Mouse (Mus musculus) heart, embryonic 16.5 days (tissue): Measurements from ENCODE around the gene Olfr553. TPM values are rescaled to one million over a fixed set of nuclear protein-coding genes. Genes with fewer than 3 reads are reported as not detected.

ENCODE experiments used
- ATAC-seq: fragments of 200-750 bp; cut with Nextera tagmentation; replicated peaks from 2 replicates; pipeline ENCODE4 v1.8.0; 2017; ENCODE audit warnings: moderate number of reproducible peaks; ENCODE audit not compliant: insufficient read depth, low FRiP score; ENCODE audit errors: extremely low read depth
- H3K27ac ChIP-seq: fragments of 300-500 bp; sonication (generic); 2 replicates; pipeline ENCODE4 v1.5.1; 2014; ENCODE audit warnings: mild to moderate bottlenecking, low read length, control low read depth, moderate library complexity
- H3K27me3 ChIP-seq: fragments of 300-500 bp; sonication (generic); 2 replicates; pipeline ENCODE4 v1.6.1; 2014; ENCODE audit warnings: low read length, mixed read lengths; ENCODE audit not compliant: control insufficient read depth, insufficient read depth
- H3K36me3 ChIP-seq: fragments of 300-500 bp; sonication (generic); 2 replicates; pipeline ENCODE4 v1.6.1; 2014; ENCODE audit not compliant: control insufficient read depth, insufficient read depth
- H3K4me1 ChIP-seq: fragments of 300-500 bp; sonication (generic); 2 replicates; pipeline ENCODE4 v1.6.1; 2014; ENCODE audit warnings: low read length, mixed read lengths; ENCODE audit not compliant: control insufficient read depth, insufficient read depth
- H3K4me2 ChIP-seq: fragments of 300-500 bp; sonication (generic); 2 replicates; pipeline ENCODE4 v1.6.1; 2014; ENCODE audit warnings: low read depth, mild to moderate bottlenecking, control low read depth, low read length
- H3K4me3 ChIP-seq: fragments of 300-500 bp; sonication (generic); 2 replicates; pipeline ENCODE4 v1.5.1; 2014; ENCODE audit warnings: mild to moderate bottlenecking, control low read depth, low read length
- H3K9ac ChIP-seq: fragments of 300-500 bp; sonication (generic); 2 replicates; pipeline ENCODE4 v1.6.1; 2014; ENCODE audit warnings: low read length, control low read depth
- H3K9me3 ChIP-seq: fragments of 300-500 bp; sonication (generic); replicated peaks from 2 replicates; pipeline ENCODE4 v1.6.1; 2016; ENCODE audit warnings: low read length; ENCODE audit not compliant: control insufficient read depth
- WGBS: fragments of 180-500 bp; shearing (Covaris S2); extraction: QIAGEN DNeasy Blood & Tissue Kit; methylation state at CpG from one replicate; pipeline ENCODE4 v1.1.7; 2014; 5-methylcytosine and 5-hydroxymethylcytosine counted together
- polyA plus RNA-seq: library from polyadenylated mRNA; unstranded; fragments of >200 nt; fragmentation: Nextera tagmentation; extraction: Ambion mirVana; gene quantifications from 2 replicates; pipeline ENCODE4 v1.2.1, GENCODE M21; 2015

Gene Olfr553
- polyA plus RNA-seq, 1 experiment from 2014 or later: not detected

- no peaks in the 10 kb centered on the region for H3K27me3 ChIP-seq
- H3K4me2 ChIP-seq: no peak within 1 kb of the TSS
- H3K27ac ChIP-seq: no peak within 1 kb of the TSS
- H3K9ac ChIP-seq: no peak within 1 kb of the TSS
- no peaks in the 10 kb centered on the region for H3K36me3 ChIP-seq
- 40% methylated on average over 1 of the region's 1 CpGs for WGBS
- H3K4me3 ChIP-seq: no peak within 1 kb of the TSS
- no peak for ATAC-seq
- H3K9me3 ChIP-seq: no peaks in the 10 kb centered on the region
- no peaks in the 10 kb centered on the region for H3K4me1 ChIP-seq
These were observed 20.5 kb downstream of the Olfr553 start, which contains the start of gene Olfr552 for GRCm38 (mm10) chr7:102597378-102598031. Olfr552 (plus strand) TSS chr7:102597770.

DNA sequence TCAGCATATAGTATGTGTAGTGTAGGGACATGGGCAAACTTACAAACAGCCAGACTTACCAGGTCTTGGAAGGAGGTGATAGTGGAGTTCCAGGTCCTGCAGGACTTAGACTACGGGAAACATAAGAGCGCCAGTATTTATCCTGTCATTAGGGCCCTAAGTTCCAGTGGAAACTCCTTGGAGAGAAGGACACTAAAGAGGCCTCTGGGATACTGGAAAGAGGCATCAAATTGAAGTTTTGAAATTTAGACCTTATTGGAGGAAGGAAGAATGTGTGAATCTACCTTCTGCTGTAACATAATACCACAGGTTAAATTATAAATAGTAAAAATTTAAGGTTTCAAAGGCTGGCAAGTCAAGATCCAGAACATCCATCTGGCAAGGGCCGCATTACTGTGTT is 26.2 kb downstream of the Olfr553 start, which contains the start of gene Olfr551:
TSS of gene Olfr551 (minus strand) at position 101 of the 400 bp plus-strand sequence.
- Histone ChIP-seq H3K9ac (no peak within 1 kb of the TSS), H3K4me2 (no peak within 1 kb of the TSS), H3K27me3 (no peaks in the 10 kb centered on the region), H3K4me3 (no peak within 1 kb of the TSS), H3K4me1 (no peaks in the 10 kb centered on the region), H3K27ac (no peak within 1 kb of the TSS), H3K36me3 (no peaks in the 10 kb centered on the region), H3K9me3 (no peaks in the 10 kb centered on the region)
- WGBS: 82% methylated on average over 3 of the region's 3 CpGs
- no peak for ATAC-seq

DNA sequence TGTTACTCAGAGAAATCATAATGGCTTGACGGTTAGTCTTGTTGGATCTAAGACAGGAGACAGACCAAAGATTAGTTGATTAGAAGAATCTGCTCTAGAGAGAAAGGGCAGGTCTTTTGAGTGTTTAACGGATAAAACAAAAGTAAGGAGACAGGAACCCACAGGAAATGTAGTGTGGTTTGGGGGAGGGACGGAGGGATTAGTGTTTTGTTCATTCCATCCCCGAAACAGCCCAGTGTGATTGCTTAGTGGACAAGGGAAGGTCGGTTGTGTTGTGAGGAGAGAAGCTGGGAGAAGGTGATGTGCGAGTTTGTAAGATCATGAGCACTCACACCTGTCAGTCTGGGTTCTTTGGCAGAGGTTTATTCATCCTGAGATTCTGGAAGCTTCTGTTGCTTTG is 42.0 kb downstream of the Olfr553 start:
- no peak overlapping the region for H3K9ac ChIP-seq
- H3K4me2 ChIP-seq: no peak overlapping the region
- 63% methylated on average over 6 of the region's 6 CpGs for WGBS
- no peaks in the 10 kb centered on the region for H3K4me1 ChIP-seq
- no peaks in the 10 kb centered on the region for H3K9me3 ChIP-seq
- no peaks in the 10 kb centered on the region for H3K36me3 ChIP-seq
- no peak for ATAC-seq
- H3K4me3 ChIP-seq: no peak overlapping the region
- no peaks in the 10 kb centered on the region for H3K27me3 ChIP-seq
- H3K27ac ChIP-seq: no peak overlapping the region

DNA sequence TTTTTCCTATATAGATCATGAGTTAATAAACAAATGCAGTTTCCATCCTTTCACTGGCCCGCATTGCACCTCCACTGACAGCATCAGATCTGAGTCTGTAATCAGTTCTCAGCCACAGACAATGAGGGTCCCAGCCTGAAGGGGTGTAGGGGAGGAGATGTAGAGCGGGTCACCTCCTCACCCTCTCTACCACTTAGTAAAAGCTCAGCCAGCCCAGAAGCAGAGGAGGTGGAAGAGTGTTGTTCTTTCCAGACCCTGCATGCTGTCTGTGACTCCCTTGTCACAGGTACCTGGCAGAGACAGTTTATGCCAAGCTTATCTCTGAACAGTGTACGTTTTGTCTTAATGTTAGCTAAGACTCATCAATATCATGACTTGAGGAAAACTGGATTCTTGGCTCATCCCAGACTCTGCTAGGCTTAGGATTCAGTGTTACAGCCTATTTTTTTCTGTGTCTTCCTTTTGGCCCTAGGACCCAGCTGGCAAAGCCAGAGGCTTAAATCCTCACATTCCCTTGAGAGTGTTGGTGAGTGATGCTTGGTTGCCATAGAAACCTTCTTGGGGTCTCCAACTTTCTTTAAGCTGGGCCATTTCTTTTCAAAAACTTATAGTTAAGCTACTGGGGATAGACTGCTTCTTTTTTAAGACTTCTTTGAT is 44.7 kb downstream of the Olfr553 start:
- no peaks in the 10 kb centered on the region for H3K4me1 ChIP-seq
- no peak overlapping the region for H3K27ac ChIP-seq
- H3K9me3 ChIP-seq: no peaks in the 10 kb centered on the region
- no peaks in the 10 kb centered on the region for H3K36me3 ChIP-seq
- H3K9ac ChIP-seq: no peak overlapping the region
- no peak for ATAC-seq
- no peaks in the 10 kb centered on the region for H3K27me3 ChIP-seq
- 70% methylated on average over 3 of the region's 3 CpGs for WGBS
- no peak overlapping the region for H3K4me3 ChIP-seq
- no peak overlapping the region for H3K4me2 ChIP-seq

- Histone ChIP-seq H3K9ac (no peak within 1 kb of the TSS), H3K27ac (no peak within 1 kb of the TSS), H3K4me1 (no peaks in the 10 kb centered on the region), H3K36me3 (no peaks in the 10 kb centered on the region), H3K9me3 (no peaks in the 10 kb centered on the region), H3K27me3 (no peaks in the 10 kb centered on the region), H3K4me2 (no peak within 1 kb of the TSS), H3K4me3 (no peak within 1 kb of the TSS)
- ATAC-seq: no peak
- WGBS: 79% methylated on average over 8 of the region's 8 CpGs
These were observed 46.9 kb downstream of the Olfr553 start, which contains the start of gene Olfr550 for GRCm38 (mm10) chr7:102571142-102571541. Olfr550 (plus strand) TSS chr7:102571442.

DNA sequence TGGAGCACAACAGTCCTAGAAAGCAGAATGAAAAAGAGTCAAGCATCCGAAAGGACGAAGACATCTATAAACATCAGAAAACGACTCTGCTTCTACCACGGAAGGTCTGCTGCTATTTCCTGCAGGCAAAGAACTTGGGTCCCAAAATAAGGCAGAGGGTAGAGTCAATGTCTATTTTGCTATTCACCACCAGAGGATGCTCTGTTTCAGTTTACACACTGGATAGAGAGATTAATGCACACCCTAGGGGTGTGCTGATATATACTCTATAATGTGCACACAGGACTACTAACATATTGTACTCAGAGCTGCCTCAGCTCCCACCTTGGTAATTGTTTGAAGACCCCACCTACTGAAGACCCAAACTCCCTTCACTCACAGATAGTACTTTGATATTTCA is 51.8 kb downstream of the Olfr553 start:
- WGBS: 85% methylated on average over 4 of the region's 4 CpGs
- no peaks in the 10 kb centered on the region for H3K9me3 ChIP-seq
- no peak overlapping the region for H3K27ac ChIP-seq
- H3K4me3 ChIP-seq: no peak overlapping the region
- no peak overlapping the region for H3K9ac ChIP-seq
- ATAC-seq: no peak
- H3K36me3 ChIP-seq: peaks cover 5% of the 10 kb centered on the region; the same call in 1 of the 2 replicates
- no peaks in the 10 kb centered on the region for H3K27me3 ChIP-seq
- no peak overlapping the region for H3K4me2 ChIP-seq
- 0 out of 2 replicates have a peak, but pooled peaks cover 2% of the 10 kb centered on the region for H3K4me1 ChIP-seq

DNA sequence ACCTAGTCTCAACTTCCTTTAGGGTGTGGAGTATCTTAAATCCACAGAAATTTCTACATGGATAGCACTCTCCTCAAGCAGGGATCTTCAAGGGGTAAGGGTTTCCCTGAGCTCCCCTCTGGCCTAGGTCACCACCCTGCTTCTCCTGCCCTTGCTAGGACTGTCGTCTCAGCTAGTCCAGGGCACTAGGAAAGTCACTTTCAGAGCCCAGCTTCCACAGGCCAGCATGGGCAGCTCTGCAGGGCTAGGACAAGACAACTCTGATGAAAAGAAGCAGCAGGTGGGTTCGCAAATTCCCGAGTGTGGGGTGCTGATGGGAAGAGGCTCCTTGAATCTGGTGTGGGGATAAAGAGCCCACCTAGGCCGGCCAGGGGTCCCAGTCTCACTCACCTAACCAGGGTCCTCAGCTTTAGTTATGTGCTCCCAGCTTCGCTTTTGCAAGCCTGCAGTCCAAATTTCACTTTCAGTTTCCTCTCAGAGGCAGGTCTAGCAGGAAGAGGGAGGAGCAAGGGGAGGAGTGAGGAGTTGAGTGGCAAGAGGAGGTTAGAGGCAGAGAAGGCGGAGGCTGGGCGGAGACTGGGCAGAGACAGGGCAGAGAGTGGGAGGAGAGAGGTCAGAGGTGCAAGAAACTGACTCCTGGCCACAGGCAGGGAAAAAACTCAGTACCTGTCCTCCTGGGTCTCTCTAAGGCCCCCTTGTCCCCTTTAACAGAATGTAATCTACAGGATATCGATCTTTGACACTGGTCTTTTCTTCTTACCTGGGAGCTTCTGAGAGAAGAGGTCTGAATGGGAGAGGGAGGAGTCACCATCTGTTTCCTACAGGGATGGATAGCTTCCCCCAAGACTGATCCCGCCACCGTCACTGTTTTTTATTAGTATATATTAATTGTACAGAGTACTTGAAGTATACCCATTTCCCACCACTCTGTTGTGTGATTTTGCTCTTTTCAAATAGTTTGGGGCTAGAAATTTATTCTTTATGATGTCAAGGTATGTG is 52.7 kb downstream of the Olfr553 start, which contains the start of gene Trim21:
TSS of gene Trim21 (minus strand) at position 488 of the 999 bp plus-strand sequence.
- H3K9me3 ChIP-seq: no peaks in the 10 kb centered on the region
- H3K27me3 ChIP-seq: no peaks in the 10 kb centered on the region
- whole genome bisulfite sequencing: 19% methylated on average over 10 of the region's 10 CpGs
- peak within 1 kb of the TSS; percentile 79 for H3K4me3 ChIP-seq
- H3K9ac ChIP-seq: peak within 1 kb of the TSS; percentile 77
- 0 out of 2 replicates have a peak, but pooled peaks cover 2% of the 10 kb centered on the region for H3K4me1 ChIP-seq
- peaks cover 5% of the 10 kb centered on the region; the same call in 1 of the 2 replicates for H3K36me3 ChIP-seq
- peak; percentile 96 for ATAC-seq
- peak within 1 kb of the TSS; percentile 83 for H3K4me2 ChIP-seq
- H3K27ac ChIP-seq: peak within 1 kb of the TSS; percentile 68
